Mouse (Mus musculus): ENCODE results near the gene Csf2. TPM values are rescaled to one million over a fixed set of nuclear protein-coding genes. Genes with fewer than 3 reads are reported as not detected.
A peak's percentile ranks its signal among the peaks of the same experiment; 100 is the strongest.
"Not testable (repeated sequence)": the region's sequence is repeated elsewhere in the genome, so short reads cannot be mapped to it uniquely, and the experiment has no call there.

The Csf2 gene
- 0.17 TPM for polyA plus RNA-seq (2021)

- no peak for ATAC-seq
- CTCF ChIA-PET = interaction anchor here (1.3 kb wide), 1 partner anchor 11 kb away, joined by 3 read pairs; no protein-coding TSS in a partner anchor
- POLR2A ChIA-PET = interaction anchor here (1.3 kb wide), 1 partner anchor 98 kb away, joined by 3 read pairs; no protein-coding TSS in a partner anchor
- no peaks in the 10 kb centered on the region for H3K27me3 ChIP-seq
- no peak for DNase-seq (ENCODE audit: low read depth, low spot score)
- in situ Hi-C loops (cut with MboI; ENCODE audit: low pct_unique_long_range_greater_than_20kb) = no loop called here
- no peak for TF ChIP-seq CTCF (IDR thresholded peaks at IDR 0.05)
Observed at GRCm38 (mm10) chr11:54248940-54249717, at the start of gene Csf2. Gene Csf2 (minus strand): TSS chr11:54249667.

- peak; percentile 56 for TF ChIP-seq CTCF (IDR thresholded peaks at IDR 0.05)
- ATAC-seq = no peak
- DNase-seq (ENCODE audit: low read depth, low spot score) = no peak
- in situ Hi-C loops (cut with MboI; ENCODE audit: low pct_unique_long_range_greater_than_20kb) = no loop called here
- H3K27me3 ChIP-seq = peaks cover 12% of the 10 kb centered on the region
- ChIA-PET POLR2A (no interaction called here), CTCF (no interaction called here)
Observed at GRCm38 (mm10) chr11:54298777-54299176, 49.3 kb upstream of the Csf2 start.

GRCm38 (mm10) chr11:54297471-54297870 is 48.0 kb upstream of the Csf2 start:
- ATAC-seq; DNase-seq (ENCODE audit: low read depth, low spot score); H3K27me3 ChIP-seq; in situ Hi-C loops (cut with MboI; ENCODE audit: low pct_unique_long_range_greater_than_20kb); CTCF ChIA-PET; POLR2A ChIA-PET: not testable (repeated sequence)

- no peak for DNase-seq (ENCODE audit: low read depth, low spot score)
- ATAC-seq = no peak
- no peak for TF ChIP-seq CTCF (IDR thresholded peaks at IDR 0.05)
- ChIA-PET POLR2A (no interaction called here), CTCF (no interaction called here)
- peaks cover 13% of the 10 kb centered on the region for H3K27me3 ChIP-seq
- in situ Hi-C loops (cut with MboI; ENCODE audit: low pct_unique_long_range_greater_than_20kb) = no loop called here
Observed at GRCm38 (mm10) chr11:54296734-54297133, 47.3 kb upstream of the Csf2 start.

- peaks cover 13% of the 10 kb centered on the region for H3K27me3 ChIP-seq
- CTCF ChIA-PET = no interaction called here
- POLR2A ChIA-PET = no interaction called here
- in situ Hi-C loops (cut with MboI; ENCODE audit: low pct_unique_long_range_greater_than_20kb) = no loop called here
- no peak for TF ChIP-seq CTCF (IDR thresholded peaks at IDR 0.05)
- no peak for DNase-seq (ENCODE audit: low read depth, low spot score)
- ATAC-seq = no peak
Observed at GRCm38 (mm10) chr11:54295971-54296370, 46.5 kb upstream of the Csf2 start.

GRCm38 (mm10) chr11:54293980-54294807 is 44.7 kb upstream of the Csf2 start:
- no peak for DNase-seq (ENCODE audit: low read depth, low spot score)
- no peak for ATAC-seq
- ChIA-PET POLR2A (no interaction called here), CTCF (interaction anchor here (1.2 kb wide), 1 partner anchor 13 kb away, joined by 3 read pairs; no protein-coding TSS in a partner anchor)
- TF ChIP-seq CTCF (IDR thresholded peaks at IDR 0.05) = no peak
- in situ Hi-C loops (cut with MboI; ENCODE audit: low pct_unique_long_range_greater_than_20kb) = no loop called here
- H3K27me3 ChIP-seq = peaks cover 13% of the 10 kb centered on the region

GRCm38 (mm10) chr11:54292163-54292562 is 42.7 kb upstream of the Csf2 start:
- CTCF ChIA-PET = no interaction called here
- in situ Hi-C loops (cut with MboI; ENCODE audit: low pct_unique_long_range_greater_than_20kb) = no loop called here
- no peak for DNase-seq (ENCODE audit: low read depth, low spot score)
- peaks cover 16% of the 10 kb centered on the region for H3K27me3 ChIP-seq
- ATAC-seq = no peak
- no peak for TF ChIP-seq CTCF (IDR thresholded peaks at IDR 0.05)
- POLR2A ChIA-PET = no interaction called here

- no peak for ATAC-seq
- TF ChIP-seq CTCF (IDR thresholded peaks at IDR 0.05) = no peak
- POLR2A ChIA-PET = no interaction called here
Observed at GRCm38 (mm10) chr11:54287821-54288453, 38.5 kb upstream of the Csf2 start.

GRCm38 (mm10) chr11:54271437-54271949 is 22.0 kb upstream of the Csf2 start:
- POLR2A ChIA-PET = no interaction called here
- H3K27me3 ChIP-seq = peaks cover 3% of the 10 kb centered on the region
- ATAC-seq (no peak), DNase-seq (ENCODE audit: low read depth, low spot score) (no peak)
- CTCF ChIA-PET = no interaction called here
- in situ Hi-C loops (cut with MboI; ENCODE audit: low pct_unique_long_range_greater_than_20kb) = loop anchor here (25.0 kb wide), 1 partner anchor 534 kb away; no protein-coding TSS in a partner anchor
- no peak for TF ChIP-seq CTCF (IDR thresholded peaks at IDR 0.05)

More at GRCm38 (mm10) chr11:54287821-54288453, 38.5 kb upstream of the Csf2 start:
- peaks cover 22% of the 10 kb centered on the region for H3K27me3 ChIP-seq
- no peak for DNase-seq (ENCODE audit: low read depth, low spot score)
- in situ Hi-C loops (cut with MboI; ENCODE audit: low pct_unique_long_range_greater_than_20kb) = no loop called here
- CTCF ChIA-PET = no interaction called here

GRCm38 (mm10) chr11:54269191-54269896 is 19.9 kb upstream of the Csf2 start:
- TF ChIP-seq CTCF (IDR thresholded peaks at IDR 0.05) = no peak
- no peak for DNase-seq (ENCODE audit: low read depth, low spot score)
- POLR2A ChIA-PET = no interaction called here
- CTCF ChIA-PET = interaction anchor here (0.9 kb wide), 1 partner anchor 269 kb away, joined by 3 read pairs; no protein-coding TSS in a partner anchor
- no peaks in the 10 kb centered on the region for H3K27me3 ChIP-seq
- in situ Hi-C loops (cut with MboI; ENCODE audit: low pct_unique_long_range_greater_than_20kb) = loop anchor here (25.0 kb wide), 1 partner anchor 532 kb away; no protein-coding TSS in a partner anchor
- ATAC-seq = no peak

All from Patski (cell line).